Mouse (Mus musculus) liver, adult 2 months (tissue): ENCODE measurements around the gene Smg9.

Experiments used
- CTCF ChIP-seq: fragments of 200-500 bp; IDR thresholded peaks from 2 replicates; pipeline ENCODE4 v1.5.1; 2011; ENCODE audit warnings: low read depth, low read length, control low read depth
- POLR2A ChIP-seq: fragments of 200-500 bp; IDR thresholded peaks from 2 replicates; pipeline ENCODE4 v1.6.1; 2011; ENCODE audit warnings: low read length, control low read depth; ENCODE audit not compliant: insufficient read depth; ENCODE audit errors: extremely low read depth

DNA sequence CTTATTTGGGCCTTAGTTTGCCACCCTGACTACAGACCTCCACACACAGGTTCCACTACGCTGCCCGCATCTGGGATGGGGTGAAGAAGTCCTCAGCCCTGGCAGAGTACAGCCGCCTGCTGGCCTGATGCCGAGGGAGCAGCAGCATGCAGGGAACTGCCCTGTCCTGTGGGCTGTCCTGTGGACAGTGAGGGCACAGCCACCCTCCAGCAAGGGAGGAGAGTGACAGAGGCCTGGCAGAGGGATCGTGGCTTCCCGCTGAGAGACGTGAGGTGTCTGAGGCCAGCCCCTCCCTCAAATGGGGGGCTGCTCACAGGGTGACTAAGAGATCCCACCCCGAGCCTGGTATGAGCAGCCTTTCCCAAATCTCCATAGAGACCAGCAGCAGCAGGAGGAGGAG, 22.8 kb downstream of the Smg9 start:
- TF ChIP-seq POLR2A = no peak
- no peak for TF ChIP-seq CTCF
